Mouse (Mus musculus) brain, embryonic 14.5 days (tissue): ENCODE results near the gene Il17rc.

ENCODE experiments used
- CTCF ChIP-seq: fragments of 200-500 bp; IDR thresholded peaks from 2 replicates; pipeline ENCODE4 v1.5.1; 2012; ENCODE audit warnings: inconsistent platforms, mild to moderate bottlenecking, moderate library complexity, borderline replicate concordance; ENCODE audit not compliant: insufficient read depth, insufficient read length; ENCODE audit errors: extremely low read depth
- POLR2A ChIP-seq: fragments of 200-500 bp; IDR thresholded peaks from 2 replicates; pipeline ENCODE4 v1.6.1; 2012; ENCODE audit warnings: mild to moderate bottlenecking, inconsistent platforms, borderline replicate concordance; ENCODE audit not compliant: poor library complexity, insufficient read depth, insufficient read length, severe bottlenecking; ENCODE audit errors: extremely low read depth

GRCm38 (mm10) chr6:113468512-113468911 lies 2.7 kb upstream of the Il17rc start:
- TF ChIP-seq POLR2A (no peak), CTCF (no peak)
